Mouse (Mus musculus) lung, postnatal 0 days (tissue): ENCODE results near the gene Tia1. TPM values are rescaled to one million over a fixed set of nuclear protein-coding genes. Genes with fewer than 3 reads are reported as not detected.

Source experiments
- ATAC-seq: fragments of 200-750 bp; cut with Nextera tagmentation; 2 replicates; pipeline ENCODE4 v1.8.0; 2017; ENCODE audit warnings: moderate library complexity
- DNase-seq: peaks from one replicate; pipeline ENCODE4 v3.0.0-alpha.2; 2016; ENCODE audit warnings: low spot score
- H3K27ac ChIP-seq: fragments of 300-500 bp; sonication (generic); 2 replicates; pipeline ENCODE4 v1.5.1; 2014; ENCODE audit warnings: antibody characterized with exemption, mild to moderate bottlenecking, low read length, mixed read lengths
- H3K27me3 ChIP-seq: fragments of 300-500 bp; sonication (generic); replicated peaks from 2 replicates; pipeline ENCODE4 v1.6.1; 2014; ENCODE audit warnings: low read length, mixed read lengths; ENCODE audit not compliant: insufficient read depth
- H3K36me3 ChIP-seq: fragments of 300-500 bp; sonication (generic); 2 replicates; pipeline ENCODE4 v1.6.1; 2014; ENCODE audit warnings: low read length, mixed read lengths; ENCODE audit not compliant: insufficient read depth
- H3K4me1 ChIP-seq: fragments of 300-500 bp; sonication (generic); 2 replicates; pipeline ENCODE4 v1.6.1; 2014; ENCODE audit warnings: antibody characterized with exemption, low read depth, low read length, mixed read lengths; ENCODE audit not compliant: insufficient read depth
- H3K4me2 ChIP-seq: fragments of 300-500 bp; sonication (generic); replicated peaks from 2 replicates; pipeline ENCODE4 v1.6.1; 2014; ENCODE audit warnings: low read depth, mild to moderate bottlenecking, low read length, moderate library complexity, mixed read lengths
- H3K4me3 ChIP-seq: fragments of 300-500 bp; sonication (generic); 2 replicates; pipeline ENCODE4 v1.5.1; 2014; ENCODE audit warnings: low read depth, low read length
- H3K9ac ChIP-seq: fragments of 300-500 bp; sonication (generic); replicated peaks from 2 replicates; pipeline ENCODE4 v1.6.1; 2014; ENCODE audit warnings: low read depth, mild to moderate bottlenecking
- H3K9me3 ChIP-seq: fragments of 300-500 bp; sonication (generic); 2 replicates; pipeline ENCODE4 v1.6.1; 2016; ENCODE audit warnings: low read length, mixed read lengths
- CTCF ChIP-seq: IDR thresholded peaks from 2 replicates; pipeline ENCODE4 v1.5.1; 2016; ENCODE audit warnings: antibody characterized with exemption, mild to moderate bottlenecking
- EP300 ChIP-seq: IDR thresholded peaks from 2 replicates; pipeline ENCODE4 v1.6.1; 2016; ENCODE audit warnings: antibody characterized with exemption, mild to moderate bottlenecking, control low read depth
- WGBS: fragments of 180-500 bp; shearing (Covaris S2); extraction: QIAGEN DNeasy Blood & Tissue Kit; methylation state at CpG from one replicate; pipeline ENCODE4 v1.1.7; 2014; 5-methylcytosine and 5-hydroxymethylcytosine counted together
- polyA plus RNA-seq: library from polyadenylated mRNA; unstranded; fragments of >200 nt; fragmentation: Nextera tagmentation; extraction: Ambion mirVana; gene quantifications from 2 replicates; pipeline ENCODE4 v1.2.1, GENCODE M21; 2015

Tia1 gene
- polyA plus RNA-seq, 1 experiment from 2014 or later: 59.1 TPM

DNA sequence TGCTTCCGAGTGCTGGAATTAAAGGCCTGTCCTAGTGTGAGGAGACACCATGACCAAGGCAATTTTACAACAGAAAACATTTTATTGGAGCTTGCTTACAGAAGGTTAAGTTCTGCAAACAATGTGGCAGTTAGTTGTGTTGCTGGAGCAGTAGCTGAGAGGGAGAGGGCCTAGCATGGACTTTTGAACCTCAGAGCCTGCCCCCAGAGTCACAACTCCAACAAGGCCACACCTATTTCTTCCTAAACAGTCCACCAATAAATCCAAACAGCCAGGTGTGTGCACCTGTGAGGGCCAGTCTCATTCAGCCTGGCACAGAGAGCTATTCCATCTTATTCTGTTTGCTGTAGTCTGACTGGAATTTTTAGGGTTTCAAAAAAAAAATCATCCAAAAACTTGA, 29.7 kb downstream of the Tia1 start:
- DNase-seq (no peak), ATAC-seq (no peak)
- Histone ChIP-seq H3K4me1 (no peaks in the 10 kb centered on the region), H3K4me2 (no peak overlapping the region), H3K27me3 (no peaks in the 10 kb centered on the region), H3K27ac (no peak overlapping the region), H3K36me3 (peaks cover 5% of the 10 kb centered on the region; the same call in 1 of the 2 replicates), H3K4me3 (no peak overlapping the region), H3K9me3 (no peaks in the 10 kb centered on the region), H3K9ac (no peak overlapping the region)
- TF ChIP-seq CTCF (no peak), EP300 (no peak)
- 93% methylated on average over 1 of the region's 1 CpGs for WGBS

DNA sequence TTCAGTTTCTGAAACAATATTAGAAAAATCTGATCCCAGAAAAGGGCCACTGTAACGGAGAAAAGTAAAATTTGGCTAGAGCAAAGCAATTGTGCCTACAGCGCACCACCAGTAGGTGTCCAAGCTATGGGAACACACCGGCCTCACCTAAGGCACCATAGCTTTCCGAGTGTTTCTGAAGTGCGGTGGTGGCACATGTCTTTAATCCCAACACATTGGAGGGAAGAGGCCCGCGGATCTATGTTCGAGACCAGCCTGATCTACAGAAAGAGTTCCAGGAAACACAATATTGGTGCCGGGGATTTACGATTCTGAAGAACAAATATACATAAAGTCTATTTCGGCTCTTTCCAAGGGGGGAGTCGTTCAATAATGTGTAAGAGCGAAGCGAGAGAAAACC, 33.7 kb downstream of the Tia1 start:
- 1% methylated on average over 14 of the region's 14 CpGs for WGBS
- ATAC-seq: peak; percentile 72
- peaks cover 3% of the 10 kb centered on the region; the same call in 1 of the 2 replicates for H3K36me3 ChIP-seq

DNA sequence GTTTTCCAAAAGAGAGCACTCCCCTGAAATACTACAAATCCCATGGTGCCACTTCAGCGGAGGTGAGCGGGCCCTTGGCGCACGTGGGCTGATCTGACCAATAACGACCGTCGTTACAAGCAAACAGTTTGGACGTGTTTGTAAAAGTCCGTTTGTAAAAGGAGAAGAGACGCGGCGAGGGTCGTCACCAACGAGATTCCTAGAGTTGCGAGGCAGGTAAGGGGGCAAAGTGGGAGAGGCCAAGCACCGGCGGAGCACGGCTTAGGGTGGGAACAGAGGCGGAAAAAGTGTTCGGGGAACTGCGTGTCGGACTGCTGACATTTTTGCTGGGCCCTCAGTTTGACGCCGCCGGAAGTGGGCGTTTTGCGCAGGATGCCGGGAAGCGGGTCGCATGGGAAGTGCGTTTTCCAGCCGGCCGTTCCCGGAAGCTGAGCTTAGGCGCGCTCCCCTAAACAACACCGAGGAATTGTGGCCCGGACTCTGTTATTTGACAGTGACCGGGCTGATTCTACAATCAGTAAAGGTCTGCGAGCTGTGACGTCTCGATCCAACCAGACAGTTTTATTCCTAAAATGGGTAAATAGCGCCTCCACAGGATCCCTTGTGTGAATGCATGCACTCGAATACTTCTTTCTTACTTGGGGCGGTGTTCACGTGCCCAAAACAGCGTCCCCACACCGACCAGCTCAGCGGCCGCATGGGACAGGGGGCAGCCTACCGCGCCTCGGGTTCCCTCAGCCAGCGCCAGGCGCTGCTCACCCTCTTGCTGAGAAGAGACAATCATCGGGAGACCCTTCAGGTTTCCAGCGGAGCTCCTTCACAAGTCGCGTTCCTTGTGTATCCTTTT, 34.5 kb downstream of the Tia1 start, which contains the start of gene C87436:
Gene C87436 (plus strand): TSS at position 103 of the 847 bp plus-strand sequence.
- Histone ChIP-seq H3K27ac (peak within 1 kb of the TSS; percentile 97), H3K9me3 (no peaks in the 10 kb centered on the region), H3K9ac (peak within 1 kb of the TSS; percentile 94), H3K4me3 (peak within 1 kb of the TSS; percentile 81), H3K36me3 (peaks cover 3% of the 10 kb centered on the region; the same call in 1 of the 2 replicates), H3K4me1 (no peaks in the 10 kb centered on the region), H3K4me2 (peak within 1 kb of the TSS; percentile 91), H3K27me3 (no peaks in the 10 kb centered on the region)
- peak; percentile 55; the same call in 1 of the 2 replicates for TF ChIP-seq EP300
- peak; percentile 67 for TF ChIP-seq CTCF
- peak; percentile 96 for ATAC-seq
- DNase-seq: peak; percentile 98
- WGBS: under 1% methylated on average over 59 of the region's 59 CpGs

More for the DNA sequence above, 33.7 kb downstream of the Tia1 start:
- Histone ChIP-seq H3K4me1 (no peaks in the 10 kb centered on the region), H3K4me3 (peak overlapping the region; percentile 81), H3K27ac (peak overlapping the region; percentile 97), H3K9me3 (no peaks in the 10 kb centered on the region), H3K27me3 (no peaks in the 10 kb centered on the region), H3K4me2 (peak overlapping the region; percentile 91), H3K9ac (peak overlapping the region; percentile 94)
- peak; percentile 90 for DNase-seq
- TF ChIP-seq CTCF: peak; percentile 75
- no peak for TF ChIP-seq EP300

DNA sequence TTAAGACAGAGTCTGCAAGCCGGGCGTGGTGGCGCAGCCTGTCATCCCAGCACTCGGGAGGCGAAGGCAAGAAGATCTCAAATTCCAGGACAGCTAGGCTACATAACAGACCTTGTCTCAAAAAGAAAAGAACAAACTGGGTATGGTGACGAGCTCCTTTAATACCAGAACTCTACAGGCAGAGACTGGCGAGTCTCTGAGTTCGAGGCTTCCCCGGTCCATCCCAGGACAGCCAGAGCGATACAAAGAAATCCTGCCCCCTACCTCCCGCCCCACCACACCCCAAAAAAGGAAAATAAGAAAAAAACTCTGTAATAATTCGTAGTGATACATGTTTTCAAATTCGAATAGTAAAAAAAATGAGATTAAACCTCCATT, 35.1 kb downstream of the Tia1 start:
- H3K4me2 ChIP-seq: peak overlapping the region; percentile 91
- peak overlapping the region; percentile 94 for H3K9ac ChIP-seq
- no peaks in the 10 kb centered on the region for H3K27me3 ChIP-seq
- no peak for TF ChIP-seq EP300
- no peak for TF ChIP-seq CTCF
- H3K9me3 ChIP-seq: no peaks in the 10 kb centered on the region
- 3% methylated on average over 13 of the region's 13 CpGs for WGBS
- H3K27ac ChIP-seq: peak overlapping the region; percentile 97
- H3K36me3 ChIP-seq: peaks cover 3% of the 10 kb centered on the region; the same call in 1 of the 2 replicates
- peak overlapping the region; percentile 81 for H3K4me3 ChIP-seq
- DNase-seq (peak; percentile 25), ATAC-seq (no peak)
- no peaks in the 10 kb centered on the region for H3K4me1 ChIP-seq

DNA sequence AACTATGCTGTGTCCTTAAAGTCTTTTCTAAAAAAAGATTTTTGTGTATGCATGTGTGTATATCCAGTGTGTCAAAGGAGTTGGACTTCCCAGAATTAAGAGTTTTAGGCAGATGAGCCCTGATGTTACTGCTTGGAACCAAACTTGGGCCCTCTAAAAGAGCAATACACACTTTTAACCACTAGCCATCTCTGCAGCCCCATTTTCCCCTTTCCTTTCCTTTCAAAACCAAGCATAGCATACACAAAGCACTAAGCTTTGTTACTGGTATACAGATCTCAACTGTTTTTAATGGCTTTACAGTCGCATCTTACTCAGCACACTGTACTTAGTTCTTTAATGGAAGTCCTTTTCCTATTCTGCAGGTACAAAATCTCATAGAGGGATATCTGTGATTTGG, 35.5 kb downstream of the Tia1 start:
- WGBS: 90% methylated on average over 1 of the region's 1 CpGs
- H3K4me1 ChIP-seq: no peaks in the 10 kb centered on the region
- no peaks in the 10 kb centered on the region for H3K9me3 ChIP-seq
- no peak overlapping the region for H3K4me3 ChIP-seq
- peak overlapping the region; percentile 94; the same call in 1 of the 2 replicates for H3K9ac ChIP-seq
- H3K27me3 ChIP-seq: no peaks in the 10 kb centered on the region
- no peak for DNase-seq
- peaks cover 3% of the 10 kb centered on the region; the same call in 1 of the 2 replicates for H3K36me3 ChIP-seq
- TF ChIP-seq EP300 (no peak), CTCF (no peak)
- peak overlapping the region; percentile 91; the same call in 1 of the 2 replicates for H3K4me2 ChIP-seq
- no peak for ATAC-seq
- no peak overlapping the region for H3K27ac ChIP-seq

DNA sequence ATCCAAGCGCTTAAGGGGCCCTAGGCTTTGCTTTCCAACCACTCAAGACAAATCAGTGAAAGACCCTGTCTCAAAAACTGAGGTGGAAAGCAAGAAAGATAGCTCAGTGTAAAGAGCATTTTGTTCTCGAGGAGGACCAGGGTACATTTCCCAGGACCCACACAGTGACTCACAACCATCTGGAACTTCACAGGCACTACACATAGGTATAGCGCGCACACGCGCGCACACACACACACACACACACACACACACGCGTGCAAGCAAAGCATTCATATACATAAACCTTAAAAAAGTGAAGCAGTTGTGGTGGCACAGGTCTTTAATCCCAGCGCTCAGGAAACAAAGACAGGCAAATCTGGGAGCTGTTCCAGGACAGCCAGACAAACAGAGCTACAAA, 37.6 kb downstream of the Tia1 start:
- WGBS: 95% methylated on average over 10 of the region's 10 CpGs
- ATAC-seq (no peak), DNase-seq (no peak)
- no peak overlapping the region for H3K4me2 ChIP-seq
- no peak overlapping the region for H3K27ac ChIP-seq
- no peak overlapping the region for H3K9ac ChIP-seq
- no peaks in the 10 kb centered on the region for H3K4me1 ChIP-seq
- H3K27me3 ChIP-seq: no peaks in the 10 kb centered on the region
- H3K4me3 ChIP-seq: no peak overlapping the region
- no peak for TF ChIP-seq EP300
- TF ChIP-seq CTCF: no peak
- peaks cover 7% of the 10 kb centered on the region; the same call in 1 of the 2 replicates for H3K36me3 ChIP-seq
- H3K9me3 ChIP-seq: no peaks in the 10 kb centered on the region
